Mouse (Mus musculus) E14TG2a.4 (cell line): ENCODE measurements around the gene Fdps.

ENCODE experiments used
- CTCF ChIP-seq: conservative IDR thresholded peaks from 2 replicates; pipeline ENCODE4 v1.5.1; 2014; ENCODE audit warnings: low read length
- NANOG ChIP-seq: IDR thresholded peaks from 2 replicates; pipeline ENCODE4 v1.6.1; 2014; ENCODE audit warnings: borderline replicate concordance, low read length, mixed read lengths
- POU5F1 ChIP-seq: IDR thresholded peaks from 2 replicates; pipeline ENCODE4 v1.6.1; 2014; ENCODE audit warnings: low read length, borderline replicate concordance

DNA sequence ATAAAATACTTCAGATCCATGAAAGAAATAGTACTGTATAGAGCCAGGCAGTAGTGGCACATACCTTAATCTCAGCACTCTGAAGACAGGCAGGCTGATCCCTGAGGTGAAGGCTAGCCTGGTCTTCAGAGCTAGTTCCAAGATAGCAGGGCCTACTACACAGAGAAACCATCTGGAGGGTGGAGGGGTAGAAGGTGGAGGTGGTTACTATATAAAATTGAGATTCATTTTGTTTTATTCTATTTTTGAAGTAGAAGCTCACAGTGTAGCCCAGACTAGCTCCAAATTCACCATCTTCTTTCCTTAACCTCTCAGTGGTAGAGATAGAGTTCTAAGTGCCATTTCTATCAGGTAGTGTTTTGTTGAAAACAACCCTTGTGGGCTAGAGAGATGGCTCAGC, 34.5 kb downstream of the Fdps start:
- no peak for TF ChIP-seq CTCF
- no peak for TF ChIP-seq NANOG
- TF ChIP-seq POU5F1, result no peak
